Mouse (Mus musculus): ENCODE measurements around the gene Sval2. TPM values are rescaled to one million over a fixed set of nuclear protein-coding genes. Genes with fewer than 3 reads are reported as not detected.

The Sval2 gene
- total RNA-seq (2014; rRNA removed; ENCODE audit: low replicate concordance) (not detected in 2 replicates), polyA plus RNA-seq (2015; fragmentation: Nextera tagmentation; extraction: Ambion mirVana) (not detected in 2 replicates)

DNA sequence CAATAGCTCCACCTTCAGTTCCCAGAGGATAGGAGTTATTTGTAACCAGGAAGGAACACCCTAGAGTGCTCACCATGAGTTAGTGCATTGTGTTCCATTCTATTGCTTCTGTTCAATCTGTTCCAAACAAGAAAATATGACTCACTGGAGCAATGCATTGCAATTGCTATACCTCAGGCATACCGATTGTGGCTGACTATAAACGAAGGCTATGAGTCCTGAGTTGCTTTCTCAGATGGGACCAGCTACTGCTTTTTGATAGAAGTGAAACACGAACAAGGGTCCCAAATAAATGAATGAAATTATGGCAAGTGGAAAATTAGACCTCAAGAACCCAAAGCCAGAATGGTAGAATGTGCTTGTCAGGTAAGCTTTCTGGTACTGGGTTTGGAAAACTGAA, at the start of gene Sval2:
Gene Sval2 (plus strand): TSS at position 301 of the 400 bp plus-strand sequence.
- H3K9me3 ChIP-seq (replicated peaks; ENCODE audit: control insufficient read depth, low read length) = no peaks in the 10 kb centered on the region
- H3K27me3 ChIP-seq (ENCODE audit: control insufficient read depth, insufficient read depth, low read length) = no peaks in the 10 kb centered on the region
- DNase-seq (ENCODE audit: low spot score) = no peak
- no peak within 1 kb of the TSS for H3K4me2 ChIP-seq (ENCODE audit: low read depth, low read length)
- 52% methylated on average over 3 of the region's 3 CpGs for WGBS
- H3K9ac ChIP-seq (replicated peaks; ENCODE audit: low read depth, low read length) = no peak within 1 kb of the TSS
- no peaks in the 10 kb centered on the region for H3K36me3 ChIP-seq (replicated peaks; ENCODE audit: control insufficient read depth, insufficient read depth, low read length)
- no peak within 1 kb of the TSS for H3K4me3 ChIP-seq (ENCODE audit: low read depth, low read length)
- ATAC-seq (ENCODE audit: insufficient read depth, low read depth) = no peak
- H3K27ac ChIP-seq (ENCODE audit: low read depth) = no peak within 1 kb of the TSS
- no peaks in the 10 kb centered on the region for H3K4me1 ChIP-seq (ENCODE audit: control insufficient read depth, insufficient read depth)
- TF ChIP-seq CTCF (IDR thresholded peaks at IDR 0.05; ENCODE audit: low read depth) = no peak
- no peak for TF ChIP-seq EP300 (IDR thresholded peaks at IDR 0.05; ENCODE audit: low read depth)

DNA sequence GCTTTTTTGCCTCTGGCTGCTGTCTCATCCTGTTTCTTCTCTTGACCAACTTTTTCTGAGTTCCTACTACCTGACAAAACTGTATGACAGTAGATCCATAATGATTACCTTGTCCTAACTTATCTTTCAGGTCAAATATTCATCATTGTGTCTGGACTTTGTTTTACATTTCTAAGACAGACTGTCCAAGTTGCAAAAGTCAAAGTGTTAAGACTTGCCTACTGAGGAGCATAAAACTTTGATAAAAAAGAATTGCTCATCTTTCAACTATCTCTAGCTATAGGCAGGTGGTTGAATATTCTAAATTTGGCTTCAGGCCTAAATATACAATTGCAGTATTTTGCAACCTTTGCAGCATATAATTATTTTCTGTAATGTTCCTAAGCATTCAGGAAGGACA, 28.7 kb upstream of the Sval2 start:
- Histone ChIP-seq H3K4me2 (ENCODE audit: low read depth, low read length) (no peak overlapping the region), H3K4me3 (ENCODE audit: low read depth, low read length) (no peak overlapping the region), H3K9ac (replicated peaks; ENCODE audit: low read depth, low read length) (no peak overlapping the region), H3K4me1 (ENCODE audit: control insufficient read depth, insufficient read depth) (no peaks in the 10 kb centered on the region), H3K9me3 (replicated peaks; ENCODE audit: control insufficient read depth, low read length) (no peaks in the 10 kb centered on the region), H3K27ac (ENCODE audit: low read depth) (no peak overlapping the region), H3K36me3 (replicated peaks; ENCODE audit: control insufficient read depth, insufficient read depth, low read length) (no peaks in the 10 kb centered on the region), H3K27me3 (ENCODE audit: control insufficient read depth, insufficient read depth, low read length) (no peaks in the 10 kb centered on the region)
- no peak for ATAC-seq (ENCODE audit: insufficient read depth, low read depth)
- DNase-seq (ENCODE audit: low spot score) = no peak
- TF ChIP-seq EP300 (IDR thresholded peaks at IDR 0.05; ENCODE audit: low read depth) (no peak), CTCF (IDR thresholded peaks at IDR 0.05; ENCODE audit: low read depth) (no peak)

DNA sequence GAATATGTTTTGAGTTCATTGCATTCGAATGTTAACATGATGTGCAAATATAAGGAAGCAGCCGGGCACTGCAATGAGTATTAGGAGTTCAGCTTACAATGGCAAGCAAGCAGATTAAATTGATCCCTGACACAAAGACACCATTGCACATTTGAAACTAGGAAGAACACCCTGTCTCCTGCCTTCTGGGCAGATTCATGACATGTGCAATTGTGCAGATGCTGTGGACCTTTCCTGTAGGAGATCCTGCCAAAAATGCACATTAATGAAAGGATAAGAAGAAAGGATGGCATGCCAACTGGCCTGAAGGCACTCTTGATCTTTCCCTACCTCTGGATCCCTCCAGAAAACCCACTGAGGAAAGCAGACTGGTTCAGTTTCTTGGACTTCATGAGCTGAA, 23.3 kb upstream of the Sval2 start:
- no peak overlapping the region for H3K27ac ChIP-seq (ENCODE audit: low read depth)
- ATAC-seq (ENCODE audit: insufficient read depth, low read depth) = no peak
- TF ChIP-seq EP300 (IDR thresholded peaks at IDR 0.05; ENCODE audit: low read depth) (no peak), CTCF (IDR thresholded peaks at IDR 0.05; ENCODE audit: low read depth) (no peak)
- no peak overlapping the region for H3K4me2 ChIP-seq (ENCODE audit: low read depth, low read length)
- H3K9ac ChIP-seq (replicated peaks; ENCODE audit: low read depth, low read length) = no peak overlapping the region
- DNase-seq (ENCODE audit: low spot score) = no peak
- H3K27me3 ChIP-seq (ENCODE audit: control insufficient read depth, insufficient read depth, low read length) = no peaks in the 10 kb centered on the region
- WGBS = 76% methylated on average over 2 of the region's 2 CpGs
- H3K36me3 ChIP-seq (replicated peaks; ENCODE audit: control insufficient read depth, insufficient read depth, low read length) = no peaks in the 10 kb centered on the region
- no peaks in the 10 kb centered on the region for H3K4me1 ChIP-seq (ENCODE audit: control insufficient read depth, insufficient read depth)
- no peak overlapping the region for H3K4me3 ChIP-seq (ENCODE audit: low read depth, low read length)
- no peaks in the 10 kb centered on the region for H3K9me3 ChIP-seq (replicated peaks; ENCODE audit: control insufficient read depth, low read length)

DNA sequence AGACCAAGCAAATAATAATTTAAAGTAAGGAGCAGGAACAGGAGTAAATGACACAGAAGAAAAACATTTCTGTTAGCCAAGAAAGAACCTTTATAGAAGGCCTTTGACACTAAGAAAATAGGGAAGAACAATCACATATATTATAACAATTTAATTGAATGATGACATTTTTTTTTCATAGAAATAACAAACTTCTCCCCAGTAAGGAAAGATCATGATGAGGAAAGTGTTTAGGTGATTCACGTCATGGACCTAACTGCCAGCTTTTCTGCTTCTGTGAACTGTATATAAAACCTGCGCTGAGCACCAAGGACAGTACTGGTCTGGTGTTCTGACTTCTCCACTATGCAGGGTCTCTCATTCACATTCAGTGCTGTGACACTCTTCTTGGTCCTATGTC, 5.6 kb upstream of the Sval2 start, which contains the start of gene Pip:
Gene Pip (plus strand): TSS at position 301 of the 400 bp plus-strand sequence.
- Histone ChIP-seq H3K27me3 (ENCODE audit: control insufficient read depth, insufficient read depth, low read length) (no peaks in the 10 kb centered on the region), H3K9ac (replicated peaks; ENCODE audit: low read depth, low read length) (no peak within 1 kb of the TSS), H3K9me3 (replicated peaks; ENCODE audit: control insufficient read depth, low read length) (no peaks in the 10 kb centered on the region), H3K27ac (ENCODE audit: low read depth) (no peak within 1 kb of the TSS), H3K36me3 (replicated peaks; ENCODE audit: control insufficient read depth, insufficient read depth, low read length) (no peaks in the 10 kb centered on the region), H3K4me3 (ENCODE audit: low read depth, low read length) (no peak within 1 kb of the TSS), H3K4me1 (ENCODE audit: control insufficient read depth, insufficient read depth) (no peaks in the 10 kb centered on the region), H3K4me2 (ENCODE audit: low read depth, low read length) (no peak within 1 kb of the TSS)
- DNase-seq (ENCODE audit: low spot score) (no peak), ATAC-seq (ENCODE audit: insufficient read depth, low read depth) (no peak)
- WGBS = 67% methylated on average over 2 of the region's 2 CpGs
- TF ChIP-seq CTCF (IDR thresholded peaks at IDR 0.05; ENCODE audit: low read depth) = no peak
- TF ChIP-seq EP300 (IDR thresholded peaks at IDR 0.05; ENCODE audit: low read depth) = no peak

DNA sequence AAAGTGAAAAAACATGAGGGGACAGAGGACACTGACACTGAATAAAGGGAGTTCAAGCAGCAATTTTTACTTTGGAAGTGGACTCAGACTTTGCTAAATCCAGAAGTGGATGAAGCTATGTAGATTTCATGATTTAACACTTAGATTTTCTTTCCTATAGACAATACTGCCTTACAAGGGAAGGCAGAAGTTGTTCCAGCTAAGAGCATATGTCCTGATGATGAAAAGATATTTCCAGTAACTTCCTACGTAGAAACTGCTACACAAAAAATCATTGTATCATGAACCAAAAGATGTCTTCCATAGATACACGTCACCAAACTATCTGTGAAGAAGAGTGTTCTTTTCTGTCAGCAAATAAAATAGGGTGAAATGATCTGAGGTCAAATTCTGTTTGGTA, 11.2 kb downstream of the Sval2 start:
- Histone ChIP-seq H3K27ac (ENCODE audit: low read depth) (no peak overlapping the region), H3K27me3 (ENCODE audit: control insufficient read depth, insufficient read depth, low read length) (no peaks in the 10 kb centered on the region), H3K9me3 (replicated peaks; ENCODE audit: control insufficient read depth, low read length) (no peaks in the 10 kb centered on the region), H3K4me3 (ENCODE audit: low read depth, low read length) (no peak overlapping the region), H3K4me2 (ENCODE audit: low read depth, low read length) (no peak overlapping the region), H3K4me1 (ENCODE audit: control insufficient read depth, insufficient read depth) (no peaks in the 10 kb centered on the region), H3K36me3 (replicated peaks; ENCODE audit: control insufficient read depth, insufficient read depth, low read length) (no peaks in the 10 kb centered on the region), H3K9ac (replicated peaks; ENCODE audit: low read depth, low read length) (no peak overlapping the region)
- DNase-seq (ENCODE audit: low spot score) = no peak
- TF ChIP-seq EP300 (IDR thresholded peaks at IDR 0.05; ENCODE audit: low read depth) (no peak), CTCF (IDR thresholded peaks at IDR 0.05; ENCODE audit: low read depth) (no peak)
- WGBS = 52% methylated on average over 2 of the region's 2 CpGs
- no peak for ATAC-seq (ENCODE audit: insufficient read depth, low read depth)

DNA sequence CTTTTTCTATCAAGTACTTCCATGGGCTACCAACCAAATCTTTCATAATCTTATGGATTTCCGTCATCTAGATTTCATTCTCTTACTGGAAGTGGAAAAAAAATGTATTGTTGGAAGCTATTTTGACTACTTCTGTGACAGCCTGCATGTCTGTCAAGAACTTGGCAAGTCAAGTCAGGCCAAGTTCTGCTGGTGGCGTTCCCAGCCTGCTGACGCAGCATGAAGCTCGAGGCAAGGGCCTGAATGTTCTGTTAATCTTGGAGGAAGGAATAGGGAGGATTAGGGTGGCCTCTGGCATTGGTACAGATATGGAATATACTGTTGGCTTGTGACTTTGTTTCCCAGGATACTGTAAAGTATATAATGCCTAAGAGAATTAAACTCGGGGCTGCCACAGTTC, 58.8 kb downstream of the Sval2 start:
- ATAC-seq (ENCODE audit: insufficient read depth, low read depth) = no peak
- no peaks in the 10 kb centered on the region for H3K36me3 ChIP-seq (replicated peaks; ENCODE audit: control insufficient read depth, insufficient read depth, low read length)
- no peak overlapping the region for H3K27ac ChIP-seq (ENCODE audit: low read depth)
- no peak for DNase-seq (ENCODE audit: low spot score)
- H3K9me3 ChIP-seq (replicated peaks; ENCODE audit: control insufficient read depth, low read length) = no peaks in the 10 kb centered on the region
- no peak for TF ChIP-seq EP300 (IDR thresholded peaks at IDR 0.05; ENCODE audit: low read depth)
- no peaks in the 10 kb centered on the region for H3K4me1 ChIP-seq (ENCODE audit: control insufficient read depth, insufficient read depth)
- WGBS = 60% methylated on average over 5 of the region's 5 CpGs
- H3K9ac ChIP-seq (replicated peaks; ENCODE audit: low read depth, low read length) = no peak overlapping the region
- H3K4me2 ChIP-seq (ENCODE audit: low read depth, low read length) = no peak overlapping the region
- no peak overlapping the region for H3K4me3 ChIP-seq (ENCODE audit: low read depth, low read length)
- no peaks in the 10 kb centered on the region for H3K27me3 ChIP-seq (ENCODE audit: control insufficient read depth, insufficient read depth, low read length)

Other genes with a start within 250 kb of the Sval2 start
- 2.1 and 5.6 TPM in 2 replicates for gene Ephb6, start 247.5 kb upstream of the Sval2 start, total RNA-seq (2014; rRNA removed; ENCODE audit: low replicate concordance)
- gene Ephb6, start 247.5 kb upstream of the Sval2 start, polyA plus RNA-seq (2015; fragmentation: Nextera tagmentation; extraction: Ambion mirVana) = 1.8 and 2.3 TPM in 2 replicates
- not detected in 2 replicates for gene Trpv6, start 216.6 kb upstream of the Sval2 start, total RNA-seq (2014; rRNA removed; ENCODE audit: low replicate concordance)
- not detected in 2 replicates for gene Trpv6, start 216.6 kb upstream of the Sval2 start, polyA plus RNA-seq (2015; fragmentation: Nextera tagmentation; extraction: Ambion mirVana)
- gene Trpv5, start 172.2 kb upstream of the Sval2 start, total RNA-seq (2014; rRNA removed; ENCODE audit: low replicate concordance) = not detected in 2 replicates
- gene Trpv5, start 172.2 kb upstream of the Sval2 start, polyA plus RNA-seq (2015; fragmentation: Nextera tagmentation; extraction: Ambion mirVana) = not detected in 2 replicates
- gene Llcfc1, start 168.6 kb upstream of the Sval2 start, total RNA-seq (2014; rRNA removed; ENCODE audit: low replicate concordance) = not detected in 2 replicates
- not detected in 2 replicates for gene Llcfc1, start 168.6 kb upstream of the Sval2 start, polyA plus RNA-seq (2015; fragmentation: Nextera tagmentation; extraction: Ambion mirVana)
- 0.12 and 2.1 TPM in 2 replicates for gene Kel, start 148.7 kb upstream of the Sval2 start, total RNA-seq (2014; rRNA removed; ENCODE audit: low replicate concordance)
- gene Kel, start 148.7 kb upstream of the Sval2 start, polyA plus RNA-seq (2015; fragmentation: Nextera tagmentation; extraction: Ambion mirVana) = 0.14 and 0.18 TPM in 2 replicates
- not detected in 2 replicates for gene Olfr459, start 77.8 kb upstream of the Sval2 start, total RNA-seq (2014; rRNA removed; ENCODE audit: low replicate concordance)
- gene Olfr459, start 77.8 kb upstream of the Sval2 start, polyA plus RNA-seq (2015; fragmentation: Nextera tagmentation; extraction: Ambion mirVana) = not detected in 2 replicates
- gene Pip, start 5.5 kb upstream of the Sval2 start, total RNA-seq (2014; rRNA removed; ENCODE audit: low replicate concordance) = not detected in 2 replicates
- gene Pip, start 5.5 kb upstream of the Sval2 start, polyA plus RNA-seq (2015; fragmentation: Nextera tagmentation; extraction: Ambion mirVana) = not detected in 2 replicates
- gene Sval1, start 98.6 kb downstream of the Sval2 start, total RNA-seq (2014; rRNA removed; ENCODE audit: low replicate concordance) = not detected in 2 replicates
- gene Sval1, start 98.6 kb downstream of the Sval2 start, polyA plus RNA-seq (2015; fragmentation: Nextera tagmentation; extraction: Ambion mirVana) = not detected in 2 replicates
- gene Sval3, start 115.2 kb downstream of the Sval2 start, total RNA-seq (2014; rRNA removed; ENCODE audit: low replicate concordance) = not detected in 2 replicates
- gene Sval3, start 115.2 kb downstream of the Sval2 start, polyA plus RNA-seq (2015; fragmentation: Nextera tagmentation; extraction: Ambion mirVana) = not detected in 2 replicates
- not detected in 2 replicates for gene Sva, start 185.4 kb downstream of the Sval2 start, total RNA-seq (2014; rRNA removed; ENCODE audit: low replicate concordance)
- not detected in 2 replicates for gene Sva, start 185.4 kb downstream of the Sval2 start, polyA plus RNA-seq (2015; fragmentation: Nextera tagmentation; extraction: Ambion mirVana)